Mouse (Mus musculus) thymus, postnatal 0 days (tissue): ENCODE results near the gene Dmrtb1. TPM values are rescaled to one million over a fixed set of nuclear protein-coding genes. Genes with fewer than 3 reads are reported as not detected.

Experiments
- DNase-seq: peaks from one replicate; pipeline ENCODE4 v3.0.0-alpha.2; 2015; ENCODE audit warnings: low spot score
- polyA plus RNA-seq: library from polyadenylated mRNA; unstranded; fragments of >200 nt; fragmentation: Nextera tagmentation; extraction: Ambion mirVana; gene quantifications from 2 replicates; pipeline ENCODE4 v1.2.1, GENCODE M21; 2015

Dmrtb1 gene
- 0.30 and 0.43 TPM in 2 replicates for polyA plus RNA-seq

- DNase-seq, result no peak
These were observed at the start of gene Dmrtb1 for GRCm38 (mm10) chr4:107684130-107684529. Gene Dmrtb1, minus strand, starts transcription at chr4:107684230.

GRCm38 (mm10) chr4:107733603-107734002, 49.6 kb upstream of the Dmrtb1 start:
- DNase-seq, result no peak

GRCm38 (mm10) chr4:107732624-107733023, 48.6 kb upstream of the Dmrtb1 start:
- no peak for DNase-seq

- no peak for DNase-seq
These were observed 48.2 kb upstream of the Dmrtb1 start for GRCm38 (mm10) chr4:107732182-107732581.

- no peak for DNase-seq
These were observed 47.0 kb upstream of the Dmrtb1 start for GRCm38 (mm10) chr4:107731088-107731465.

GRCm38 (mm10) chr4:107730391-107731087, 46.5 kb upstream of the Dmrtb1 start:
- no peak for DNase-seq

GRCm38 (mm10) chr4:107725432-107725831, 41.4 kb upstream of the Dmrtb1 start:
- DNase-seq, result no peak

GRCm38 (mm10) chr4:107720043-107720830, 36.2 kb upstream of the Dmrtb1 start:
- no peak for DNase-seq

- DNase-seq, result no peak
These were observed 35.1 kb upstream of the Dmrtb1 start for GRCm38 (mm10) chr4:107719161-107719560.

- no peak for DNase-seq
These were observed 34.7 kb upstream of the Dmrtb1 start for GRCm38 (mm10) chr4:107718720-107719119.

GRCm38 (mm10) chr4:107717718-107718313, 33.8 kb upstream of the Dmrtb1 start:
- DNase-seq, result no peak

- no peak for DNase-seq
These were observed 32.8 kb upstream of the Dmrtb1 start for GRCm38 (mm10) chr4:107716754-107717299.

- DNase-seq, result no peak
These were observed 22.9 kb upstream of the Dmrtb1 start for GRCm38 (mm10) chr4:107706884-107707283.

- peak; percentile 29 for DNase-seq
These were observed 20.2 kb upstream of the Dmrtb1 start for GRCm38 (mm10) chr4:107704185-107704584.

- DNase-seq, result no peak
These were observed 17.6 kb upstream of the Dmrtb1 start for GRCm38 (mm10) chr4:107701679-107702078.

- peak; percentile 39 for DNase-seq
These were observed 17.1 kb upstream of the Dmrtb1 start for GRCm38 (mm10) chr4:107701116-107701515.

- no peak for DNase-seq
These were observed 15.2 kb upstream of the Dmrtb1 start for GRCm38 (mm10) chr4:107699271-107699670.

GRCm38 (mm10) chr4:107693816-107694215, 9.8 kb upstream of the Dmrtb1 start:
- no peak for DNase-seq

- no peak for DNase-seq
These were observed 4.2 kb upstream of the Dmrtb1 start for GRCm38 (mm10) chr4:107688213-107688612.

GRCm38 (mm10) chr4:107687127-107687526, 3.1 kb upstream of the Dmrtb1 start:
- no peak for DNase-seq

- no peak for DNase-seq
These were observed 849 bp downstream of the Dmrtb1 start for GRCm38 (mm10) chr4:107683006-107683756.
